Comparison of ENCODE assay signal across 8 mouse cellular contexts in the genomic region with DNA sequence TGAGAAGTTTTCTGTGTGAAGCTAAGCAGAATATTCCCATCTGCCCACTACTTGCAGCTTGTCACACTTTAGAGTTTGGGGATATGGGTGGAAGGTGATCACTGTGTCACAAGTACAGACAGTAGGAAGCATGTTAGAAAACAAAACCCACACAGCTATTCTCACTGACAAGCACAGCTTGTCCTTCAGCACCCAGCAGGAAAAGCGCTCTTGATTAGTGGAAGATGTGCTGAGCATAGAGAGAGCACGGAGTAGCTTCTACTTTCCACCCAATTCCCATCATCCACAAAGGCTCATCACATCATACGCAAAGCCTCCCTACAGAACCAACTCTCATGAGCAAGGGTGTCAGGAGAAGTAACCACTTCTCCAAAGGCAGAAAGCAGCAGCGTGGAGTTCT. TPM values are rescaled to one million over a fixed set of nuclear protein-coding genes. Genes with fewer than 3 reads are reported as not detected.
DNase-seq lines count a peak whose midpoint lies in the region; ATAC-seq and TF ChIP-seq lines count a peak whose summit lies in the region.

No protein-coding gene starts in this region.

- H3K9ac ChIP-seq in heart, embryonic 14.5 days (ENCODE audit: low read length) = no peak overlapping the region
- H3K9ac ChIP-seq in heart, adult 2 months (ENCODE audit: low read depth, low read length) = no peak overlapping the region
- H3K9ac ChIP-seq in forebrain, embryonic 12.5 days = no peak overlapping the region

- H3K36me3 ChIP-seq in heart, embryonic 14.5 days (ENCODE audit: control insufficient read depth, insufficient read depth, low read length) = no peaks in the 10 kb centered on the region
- no peaks in the 10 kb centered on the region for H3K36me3 ChIP-seq in heart, adult 2 months (ENCODE audit: control insufficient read depth, insufficient read depth, low read length)
- H3K36me3 ChIP-seq in forebrain, embryonic 12.5 days (replicated peaks) = no peaks in the 10 kb centered on the region
- H3K36me3 ChIP-seq in midbrain, embryonic 10.5 days = no peaks in the 10 kb centered on the region

- H3K4me3 ChIP-seq in heart, embryonic 14.5 days (ENCODE audit: control insufficient read depth in 1 of 2, insufficient read depth in 1 of 2, low read depth in 1 of 2, low read length in 2 of 2) = peak overlapping the region; percentile 24 to 74; a peak in 3 of 4 replicates
- H3K4me3 ChIP-seq in heart, adult 2 months = no peak overlapping the region
- peak overlapping the region; percentile 79 for H3K4me3 ChIP-seq in forebrain, embryonic 12.5 days (replicated peaks)
- peak overlapping the region; percentile 83 for H3K4me3 ChIP-seq in midbrain, embryonic 10.5 days

- no peaks in the 10 kb centered on the region for H3K9me3 ChIP-seq in heart, embryonic 14.5 days (ENCODE audit: control insufficient read depth, low read length)
- H3K9me3 ChIP-seq in forebrain, embryonic 12.5 days = no peaks in the 10 kb centered on the region
- no peaks in the 10 kb centered on the region for H3K9me3 ChIP-seq in midbrain, embryonic 10.5 days (replicated peaks)

- TF ChIP-seq EP300 in heart, adult 2 months (IDR thresholded peaks at IDR 0.05; ENCODE audit: insufficient read depth, low read depth, low read length) = no peak

- no peak for DNase-seq in heart, adult 2 months
- peak; percentile 4 for DNase-seq in ZHBTc4 (ENCODE audit: low read depth, low spot score)
- peak; percentile 13 for DNase-seq in midbrain, embryonic 10.5 days (ENCODE audit: low spot score)
- no peak for DNase-seq in spleen, adult 12 weeks (ENCODE audit: low spot score)
- no peak for DNase-seq in natural killer cell, adult 2 months (ENCODE audit: low spot score in 2 of 2)
- DNase-seq in spleen, postnatal 4 days (ENCODE audit: low spot score in 2 of 2) = no peak

- no peak for TF ChIP-seq CTCF in heart, adult 2 months (IDR thresholded peaks at IDR 0.05)

- WGBS in heart, embryonic 14.5 days = 50% methylated on average over 4 of the region's 4 CpGs
- WGBS in heart, adult 2 months = 58% methylated on average over 4 of the region's 4 CpGs
- WGBS in forebrain, embryonic 12.5 days = 58% methylated on average over 4 of the region's 4 CpGs
- 58% methylated on average over 4 of the region's 4 CpGs for WGBS in midbrain, embryonic 10.5 days

- no peaks in the 10 kb centered on the region for H3K79me2 ChIP-seq in heart, adult 2 months (replicated peaks; ENCODE audit: control insufficient read depth, insufficient read depth, low read length)

- no peak for TF ChIP-seq POLR2A in heart, adult 2 months (IDR thresholded peaks at IDR 0.05; ENCODE audit: insufficient read depth, low read depth, low read length)

- H3K4me2 ChIP-seq in heart, embryonic 14.5 days (ENCODE audit: low read length) = peak overlapping the region; percentile 98
- H3K4me2 ChIP-seq in forebrain, embryonic 12.5 days = peak overlapping the region; percentile 96

- H3K27me3 ChIP-seq in heart, embryonic 14.5 days (ENCODE audit: control insufficient read depth, insufficient read depth, low read length) = peaks cover 16% of the 10 kb centered on the region; the same call in 1 of the 2 replicates
- no peaks in the 10 kb centered on the region for H3K27me3 ChIP-seq in heart, adult 2 months (ENCODE audit: control insufficient read depth, insufficient read depth, low read length)
- peaks cover 26% of the 10 kb centered on the region for H3K27me3 ChIP-seq in forebrain, embryonic 12.5 days
- peaks cover 46% of the 10 kb centered on the region for H3K27me3 ChIP-seq in midbrain, embryonic 10.5 days (ENCODE audit: low read depth, poor library complexity, severe bottlenecking)

- H3K27ac ChIP-seq in heart, embryonic 14.5 days (replicated peaks in 1 of 2; ENCODE audit: control insufficient read depth in 1 of 2, insufficient read depth in 1 of 2, low read depth in 2 of 2, low read length in 2 of 2) = no peak overlapping the region
- H3K27ac ChIP-seq in heart, adult 2 months = no peak overlapping the region
- H3K27ac ChIP-seq in forebrain, embryonic 12.5 days = no peak overlapping the region
- no peak overlapping the region for H3K27ac ChIP-seq in midbrain, embryonic 10.5 days (replicated peaks)

- peaks cover 0 to 2% of the 10 kb centered on the region in 2 experiments; a peak in 1 of 4 replicates for H3K4me1 ChIP-seq in heart, embryonic 14.5 days (ENCODE audit: control insufficient read depth in 2 of 2, insufficient read depth in 2 of 2, low read length in 2 of 2)
- no peaks in the 10 kb centered on the region for H3K4me1 ChIP-seq in heart, adult 2 months (ENCODE audit: control insufficient read depth, insufficient read depth, low read length)
- H3K4me1 ChIP-seq in forebrain, embryonic 12.5 days = peaks cover 15% of the 10 kb centered on the region
- peaks cover 19% of the 10 kb centered on the region for H3K4me1 ChIP-seq in midbrain, embryonic 10.5 days

- intact Hi-C loops in heart, adult 2 months (cut with DNase I) = no loop called here

- ATAC-seq in heart, embryonic 14.5 days (ENCODE audit: insufficient number of reproducible peaks, insufficient read depth, low FRiP score, low read depth) = no peak
- ATAC-seq in forebrain, embryonic 12.5 days (ENCODE audit: low FRiP score) = no peak

RNA-seq across cellular contexts. Expression of a gene that starts 1.4 kb away (rescaled TPM):
- 0.11 and 0.42 TPM in 2 replicates for polyA plus RNA-seq in heart, embryonic 14.5 days (2014; fragmentation: Nextera tagmentation; extraction: Ambion mirVana)
- not detected for total RNA-seq in heart, adult 2 months (2021)
- polyA plus RNA-seq in heart, adult 2 months (2012; rRNA removed) = not detected in 2 replicates
- 2.1 and 2.5 TPM in 2 replicates for polyA plus RNA-seq in forebrain, embryonic 12.5 days (2016; fragmentation: Nextera tagmentation; extraction: Ambion mirVana)
- polyA plus RNA-seq in midbrain, embryonic 10.5 days (2016; fragmentation: Nextera tagmentation; extraction: Ambion mirVana) = 0.39 and 0.73 TPM in 2 replicates

Comparison
In these comparisons a context has a peak if more than half of its experiments do, and no peak if none do; other contexts are left out.
1. DNase-seq: peak in ZHBTc4 (single experiment) and midbrain, embryonic 10.5 days (single experiment); none in heart, adult 2 months (0 of 2), spleen, adult 12 weeks (single experiment), natural killer cell, adult 2 months (0 of 2) and spleen, postnatal 4 days (0 of 2).